Mouse (Mus musculus) thymus, adult 2 months (tissue): ENCODE measurements around the gene Usp29.

Source experiments
- CTCF ChIP-seq: fragments of 200-500 bp; IDR thresholded peaks from 2 replicates; pipeline ENCODE4 v1.5.1; 2012; ENCODE audit warnings: mild to moderate bottlenecking, control low read depth, low read length, moderate library complexity, borderline replicate concordance; ENCODE audit not compliant: control insufficient read depth, poor library complexity, insufficient read depth; ENCODE audit errors: extremely low read depth
- POLR2A ChIP-seq: fragments of 200-500 bp; IDR thresholded peaks from 2 replicates; pipeline ENCODE4 v1.6.1; 2012; ENCODE audit warnings: mild to moderate bottlenecking, low read length, control low read depth, moderate library complexity; ENCODE audit not compliant: control insufficient read depth, poor library complexity, insufficient read depth; ENCODE audit errors: extremely low read depth

DNA sequence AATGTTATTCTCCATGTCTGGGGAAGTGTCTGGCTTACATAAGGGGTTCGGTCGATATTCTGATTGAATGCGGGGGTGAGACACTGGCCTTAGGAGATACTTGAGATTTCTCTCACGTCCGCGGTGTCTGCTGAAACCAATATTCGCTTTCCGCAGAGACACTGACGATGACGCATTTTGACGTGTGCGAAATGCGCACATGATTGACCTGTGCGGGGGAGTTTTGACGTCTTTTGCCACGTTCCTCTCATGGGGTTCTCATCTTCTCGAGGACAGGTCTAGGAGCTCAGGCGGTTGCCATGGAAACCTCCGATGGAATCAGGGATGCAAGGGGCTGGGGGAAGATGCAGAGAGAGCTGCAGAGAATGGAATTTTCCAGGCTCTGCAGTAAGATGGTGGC is 144.1 kb downstream of the Usp29 start:
- no peak for TF ChIP-seq CTCF
- TF ChIP-seq POLR2A, result no peak
